Mouse (Mus musculus) CH12.LX (cell line): ENCODE results near the gene Tmem186. TPM values are rescaled to one million over a fixed set of nuclear protein-coding genes. Genes with fewer than 3 reads are reported as not detected.

ENCODE experiments used
- DNase-seq: peaks from one replicate; pipeline ENCODE4 v3.0.0-alpha.2; 2013; ENCODE audit errors: extremely low read depth
- H3K27ac ChIP-seq: 2 replicates; pipeline ENCODE4 v1.5.1; 2012; ENCODE audit warnings: low read depth, mild to moderate bottlenecking, control low read depth, moderate library complexity; ENCODE audit not compliant: insufficient read depth
- H3K27me3 ChIP-seq: replicated peaks from 2 replicates; pipeline ENCODE3; 2012; ENCODE audit warnings: inconsistent platforms
- H3K36me3 ChIP-seq, 2 experiments: replicated peaks in 1 of 2; 2 replicates each; pipeline versions ENCODE3 to v1.6.1; 2012; ENCODE audit warnings: inconsistent platforms in 1 of 2, low read length in 1 of 2, mild to moderate bottlenecking in 1 of 2, mixed read lengths in 1 of 2, moderate library complexity in 1 of 2; ENCODE audit not compliant: control insufficient read depth in 1 of 2, insufficient read depth in 1 of 2
- H3K4me1 ChIP-seq, 2 experiments: 2 replicates each; pipeline ENCODE4 v1.6.1; 2012; ENCODE audit warnings: inconsistent platforms in 1 of 2, moderate library complexity in 1 of 2; ENCODE audit not compliant: insufficient read depth in 2 of 2, control insufficient read depth in 1 of 2
- H3K4me2 ChIP-seq: 2 replicates; pipeline ENCODE4 v1.6.1; 2012; ENCODE audit warnings: low read depth, mild to moderate bottlenecking, control low read depth; ENCODE audit not compliant: poor library complexity, insufficient read depth, severe bottlenecking
- H3K4me3 ChIP-seq, 3 experiments: fragments of 150-350 bp in 1 of 3; sonication (generic) in 1 of 3; replicated peaks in 1 of 3; 2 replicates each; pipeline versions ENCODE3 to v1.5.1; 2011 to 2012; ENCODE audit warnings: low read depth in 2 of 3, low read length in 2 of 3, mild to moderate bottlenecking in 2 of 3, moderate library complexity in 2 of 3, control low read depth in 1 of 3, improper control_type of control experiment in 1 of 3, inconsistent platforms in 1 of 3, mixed read lengths in 1 of 3; ENCODE audit not compliant: poor library complexity in 1 of 3
- H3K79me2 ChIP-seq: replicated peaks from 2 replicates; pipeline ENCODE4 v1.6.1; 2012; ENCODE audit warnings: mild to moderate bottlenecking, moderate library complexity; ENCODE audit not compliant: control insufficient read depth, poor library complexity, insufficient read depth, severe bottlenecking; ENCODE audit errors: extremely low read depth
- H3K9ac ChIP-seq: 2 replicates; pipeline ENCODE4 v1.6.1; 2012; ENCODE audit warnings: low read depth, mild to moderate bottlenecking, control low read depth, moderate library complexity; ENCODE audit not compliant: insufficient read depth
- H3K9me3 ChIP-seq: replicated peaks from 2 replicates; pipeline ENCODE3; 2012; ENCODE audit warnings: low read length, inconsistent platforms, mixed read lengths
- BHLHE40 ChIP-seq: IDR thresholded peaks from 2 replicates; pipeline ENCODE4 v1.6.1; 2011; ENCODE audit warnings: mild to moderate bottlenecking, low read depth, low read length, improper control_type of control experiment
- CHD1 ChIP-seq: IDR thresholded peaks from 2 replicates; pipeline ENCODE4 v1.6.1; 2012; ENCODE audit warnings: low read depth, low read length, improper control_type of control experiment, inconsistent platforms
- ELF1 ChIP-seq: IDR thresholded peaks from 2 replicates; pipeline ENCODE4 v1.6.1; 2014; ENCODE audit warnings: low read depth, mild to moderate bottlenecking, inconsistent platforms, low read length, improper control_type of control experiment
- GABPA ChIP-seq: IDR thresholded peaks from 2 replicates; pipeline ENCODE4 v1.6.1; 2012; ENCODE audit warnings: low read depth, low read length, improper control_type of control experiment, inconsistent platforms; ENCODE audit not compliant: insufficient replicate concordance
- JUN ChIP-seq: IDR thresholded peaks from 2 replicates; pipeline ENCODE4 v1.6.1; 2011; ENCODE audit warnings: low read depth, mild to moderate bottlenecking, low read length, improper control_type of control experiment, moderate library complexity; ENCODE audit not compliant: insufficient read depth
- JUND ChIP-seq: conservative IDR thresholded peaks from 2 replicates; pipeline ENCODE4 v1.6.1; 2011; ENCODE audit warnings: low read depth, low read length, improper control_type of control experiment
- MAX ChIP-seq: IDR thresholded peaks from 2 replicates; pipeline ENCODE4 v1.6.1; 2011; ENCODE audit warnings: low read length, improper control_type of control experiment
- PAX5 ChIP-seq: IDR thresholded peaks from 2 replicates; pipeline ENCODE4 v1.6.1; 2012; ENCODE audit warnings: low read length, inconsistent platforms, mixed read lengths
- POLR2A ChIP-seq: IDR thresholded peaks from 2 replicates; pipeline ENCODE4 v1.6.1; 2011; ENCODE audit warnings: low read depth, mild to moderate bottlenecking, improper control_type of control experiment, low read length
- RAD21 ChIP-seq: IDR thresholded peaks from 2 replicates; pipeline ENCODE4 v1.6.1; 2011; ENCODE audit warnings: low read depth, mild to moderate bottlenecking, low read length, improper control_type of control experiment, moderate library complexity
- RCOR1 ChIP-seq: conservative IDR thresholded peaks from 2 replicates; pipeline ENCODE4 v1.6.1; 2012; ENCODE audit warnings: low read depth, mild to moderate bottlenecking, inconsistent platforms, low read length, improper control_type of control experiment
- SIN3A ChIP-seq: IDR thresholded peaks from 2 replicates; pipeline ENCODE4 v1.6.1; 2012; ENCODE audit warnings: low read length, improper control_type of control experiment, inconsistent platforms
- TBP ChIP-seq: conservative IDR thresholded peaks from 2 replicates; pipeline ENCODE4 v1.6.1; 2011; ENCODE audit warnings: low read depth, low read length, improper control_type of control experiment
- USF1 ChIP-seq: IDR thresholded peaks from 2 replicates; pipeline ENCODE4 v1.6.1; 2014; ENCODE audit warnings: low read depth, mild to moderate bottlenecking, inconsistent platforms, low read length, improper control_type of control experiment
- ZC3H11A ChIP-seq: IDR thresholded peaks from 2 replicates; pipeline ENCODE4 v1.6.1; 2012; ENCODE audit warnings: low read depth, mild to moderate bottlenecking, inconsistent platforms, low read length, improper control_type of control experiment
- ZKSCAN1 ChIP-seq: IDR thresholded peaks from 2 replicates; pipeline ENCODE4 v1.6.1; 2012; ENCODE audit warnings: low read depth, inconsistent platforms, low read length, improper control_type of control experiment, borderline replicate concordance
- ZNF384 ChIP-seq: IDR thresholded peaks from 2 replicates; pipeline ENCODE4 v1.6.1; 2012; ENCODE audit warnings: low read depth, low read length, improper control_type of control experiment, inconsistent platforms
- dilution Hi-C: fragments of 300-500 bp; cut with MboI; formaldehyde crosslinking; loops from 2 replicates; pipeline ENCODE4 v1.14.3; 2020; ENCODE audit warnings: low sequenced_read_pairs; ENCODE audit not compliant: extremely low pct_unique_long_range_greater_than_20kb, extremely low pct_ligation_motif_present
- in situ Hi-C: fragments of 300-500 bp; cut with MboI; formaldehyde crosslinking; loops from 3 replicates; pipeline ENCODE4 v1.14.3; 2019; ENCODE audit warnings: low sequenced_read_pairs, low pct_ligation_motif_present, low pct_unique_long_range_greater_than_20kb, mixed read lengths
- polyA plus RNA-seq: library from polyadenylated mRNA; unstranded; fragments of >175 nt; gene quantifications from 2 replicates; pipeline ENCODE4 v1.2.1, GENCODE M21; 2012; ENCODE audit warnings: low read depth; ENCODE audit not compliant: insufficient read length
- total RNA-seq, 2 experiments: library from RNA; depleted of rRNA; stranded (reverse); fragments of 300-350 nt in 1 of 2; fragments of >200 nt in 1 of 2; gene quantifications; 2 replicates each; pipeline ENCODE4 v1.2.3; 2012 to 2014

The Tmem186 gene
- total and polyA plus RNA-seq, 3 experiments = 19.7 to 22.2 (median 21.9) TPM

GRCm38 (mm10) chr16:8673343-8673742 is 35.8 kb upstream of the Tmem186 start:
- no peak overlapping the region for H3K4me3 ChIP-seq

GRCm38 (mm10) chr16:8672811-8673210 is 35.3 kb upstream of the Tmem186 start:
- Histone ChIP-seq H3K9ac (no peak overlapping the region), H3K27me3 (peaks cover 15% of the 10 kb centered on the region), H3K36me3 (peaks cover 4 to 22% of the 10 kb centered on the region in 2 experiments), H3K27ac (no peak overlapping the region), H3K4me1 (peaks cover 20 to 60% of the 10 kb centered on the region in 2 experiments), H3K4me2 (peak overlapping the region; percentile 93), H3K9me3 (no peaks in the 10 kb centered on the region), H3K79me2 (no peaks in the 10 kb centered on the region), H3K4me3 (no peak overlapping the region)
- dilution Hi-C loops (no loop called here), in situ Hi-C loops (loop anchor here (5.0 kb wide), 1 partner anchor 261 kb away; no protein-coding TSS in a partner anchor)
- DNase-seq = no peak
- TF ChIP-seq PAX5 (no peak), ZKSCAN1 (no peak), RAD21 (no peak), ZC3H11A (no peak), CHD1 (no peak), POLR2A (no peak), JUND (no peak), JUN (no peak), TBP (no peak), RCOR1 (no peak), ELF1 (no peak), GABPA (no peak), SIN3A (no peak), USF1 (no peak)

More at GRCm38 (mm10) chr16:8673343-8673742, 35.8 kb upstream of the Tmem186 start:
- H3K9me3 ChIP-seq = no peaks in the 10 kb centered on the region
- no peak overlapping the region for H3K9ac ChIP-seq
- TF ChIP-seq MAX (peak; percentile 44; the same call in 1 of the 2 replicates), GABPA (no peak), ZNF384 (peak; percentile 79), BHLHE40 (peak; percentile 89)
- peak overlapping the region; percentile 59; the same call in 1 of the 2 replicates for H3K4me2 ChIP-seq
- no peaks in the 10 kb centered on the region for H3K79me2 ChIP-seq
- in situ Hi-C loops = loop anchor here (5.0 kb wide), 1 partner anchor 261 kb away; no protein-coding TSS in a partner anchor
- dilution Hi-C loops = no loop called here
- H3K27ac ChIP-seq = no peak overlapping the region
- H3K4me1 ChIP-seq = peaks cover 15 to 55% of the 10 kb centered on the region in 2 experiments
- H3K27me3 ChIP-seq = peaks cover 15% of the 10 kb centered on the region
- DNase-seq = no peak
- H3K36me3 ChIP-seq = peaks cover 4 to 16% of the 10 kb centered on the region in 2 experiments
